Mouse (Mus musculus): ENCODE measurements around the gene Ccsap. TPM values are rescaled to one million over a fixed set of nuclear protein-coding genes. Genes with fewer than 3 reads are reported as not detected.

The Ccsap gene
- polyA plus RNA-seq, 1 experiment from 2014 or later = 4.8 TPM

DNA sequence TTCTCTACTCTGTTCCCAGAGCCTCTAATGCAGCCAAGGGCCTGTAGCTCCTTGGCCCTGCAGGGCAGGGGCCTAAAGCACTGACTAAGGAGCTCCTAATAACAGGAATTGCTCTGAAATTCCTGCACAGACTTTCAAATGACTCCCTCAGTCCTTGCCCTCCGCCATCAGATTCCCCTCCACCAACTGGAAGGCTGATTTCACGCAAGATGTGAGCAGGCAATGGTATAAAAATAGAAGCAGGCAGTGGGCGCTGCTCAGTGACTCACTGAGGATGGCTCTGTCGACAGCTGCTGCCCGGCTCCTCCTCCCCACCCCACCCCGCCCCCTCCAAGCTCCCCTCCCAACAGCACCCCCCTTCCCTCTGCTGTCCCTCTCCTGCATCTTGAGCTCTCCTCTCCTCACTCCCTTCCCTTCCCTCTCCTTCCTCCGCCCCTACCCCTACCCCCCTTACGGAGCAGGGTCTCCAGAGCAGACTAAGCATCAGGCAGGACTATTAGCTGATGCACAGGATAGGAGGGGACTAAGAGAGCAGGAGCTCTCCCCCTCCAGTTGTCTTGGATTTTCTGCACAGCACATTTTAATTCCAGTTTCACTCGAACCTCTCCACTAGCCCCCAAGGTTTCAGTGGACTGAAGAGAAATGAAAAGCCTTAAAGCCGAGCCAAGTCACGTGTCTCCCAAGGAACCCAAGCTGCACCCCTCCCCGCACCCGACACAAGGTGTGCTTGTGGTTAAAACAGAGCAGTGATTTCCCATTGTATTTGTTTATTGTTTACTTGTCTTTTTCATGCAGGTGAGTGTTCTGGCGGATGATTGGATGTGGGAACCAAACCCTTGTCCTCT, 24.9 kb upstream of the Ccsap start:
- peak overlapping the region; percentile 30 for H3K9ac ChIP-seq (ENCODE audit: low read depth, low read length)
- H3K27ac ChIP-seq (ENCODE audit: low read depth, low read length) = peak overlapping the region; percentile 86
- H3K9me3 ChIP-seq (ENCODE audit: control insufficient read depth, low read length) = no peaks in the 10 kb centered on the region
- H3K36me3 ChIP-seq (ENCODE audit: control insufficient read depth, insufficient read depth, low read length) = no peaks in the 10 kb centered on the region
- no peak overlapping the region for H3K4me3 ChIP-seq (ENCODE audit: low read length)
- H3K27me3 ChIP-seq (replicated peaks; ENCODE audit: control insufficient read depth, insufficient read depth, low read length) = peaks cover 2% of the 10 kb centered on the region; the same call in 1 of the 2 replicates
- ATAC-seq = peak; percentile 91
- peaks cover 17% of the 10 kb centered on the region for H3K4me1 ChIP-seq (ENCODE audit: control insufficient read depth, insufficient read depth, low read depth, low read length)
- H3K4me2 ChIP-seq (ENCODE audit: low read length) = peak overlapping the region; percentile 32
- 9% methylated on average over 13 of the region's 14 CpGs for WGBS

DNA sequence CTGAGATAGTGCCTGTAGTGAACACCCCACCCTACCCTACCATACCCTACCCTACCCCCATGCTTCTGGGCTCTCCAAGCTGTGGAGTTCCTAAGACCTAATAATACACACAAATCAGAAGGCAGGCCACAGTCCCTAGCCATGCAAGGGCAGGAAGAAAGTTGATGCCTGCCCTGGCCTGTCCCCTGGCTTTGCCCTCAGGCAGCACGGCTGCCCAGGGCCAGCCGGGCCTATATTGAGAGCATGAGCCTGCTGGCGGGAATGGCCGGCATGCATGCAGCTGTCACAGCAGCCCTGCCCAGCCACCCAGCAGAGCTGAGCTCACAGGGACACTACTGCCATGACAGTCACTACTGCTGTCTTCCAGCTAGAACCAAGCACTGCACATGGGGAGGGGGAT, 23.1 kb upstream of the Ccsap start:
- ATAC-seq = no peak
- no peak overlapping the region for H3K4me2 ChIP-seq (ENCODE audit: low read length)

DNA sequence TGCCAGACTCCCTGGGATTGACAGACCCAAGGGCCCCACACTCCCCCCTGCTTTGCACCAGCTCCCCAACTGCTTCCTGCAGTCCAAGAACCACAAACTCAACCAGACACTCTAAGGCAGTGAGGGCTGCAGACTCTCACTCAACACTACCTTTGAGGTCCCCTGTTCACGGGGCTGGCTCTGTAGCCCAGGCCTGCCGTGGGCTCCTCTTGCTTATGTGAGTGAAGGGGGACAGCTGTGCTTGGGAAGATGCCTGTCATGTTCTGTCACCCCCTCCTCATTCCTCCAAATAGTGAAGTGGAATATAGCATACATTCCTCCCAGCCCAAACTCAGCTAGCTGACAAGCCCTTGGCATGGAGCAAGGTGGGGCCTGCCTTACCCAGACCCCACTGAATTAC, 22.4 kb upstream of the Ccsap start:
- Histone ChIP-seq H3K4me1 (ENCODE audit: control insufficient read depth, insufficient read depth, low read depth, low read length) (peaks cover 17% of the 10 kb centered on the region), H3K4me3 (ENCODE audit: low read length) (no peak overlapping the region), H3K9me3 (ENCODE audit: control insufficient read depth, low read length) (no peaks in the 10 kb centered on the region), H3K9ac (ENCODE audit: low read depth, low read length) (no peak overlapping the region), H3K36me3 (ENCODE audit: control insufficient read depth, insufficient read depth, low read length) (no peaks in the 10 kb centered on the region), H3K4me2 (ENCODE audit: low read length) (no peak overlapping the region), H3K27me3 (replicated peaks; ENCODE audit: control insufficient read depth, insufficient read depth, low read length) (peaks cover 2% of the 10 kb centered on the region; the same call in 1 of the 2 replicates), H3K27ac (ENCODE audit: low read depth, low read length) (no peak overlapping the region)
- 97% methylated on average over 2 of the region's 2 CpGs for WGBS
- ATAC-seq = no peak

More for the DNA sequence above, 23.1 kb upstream of the Ccsap start:
- Histone ChIP-seq H3K27me3 (replicated peaks; ENCODE audit: control insufficient read depth, insufficient read depth, low read length) (peaks cover 2% of the 10 kb centered on the region; the same call in 1 of the 2 replicates), H3K4me3 (ENCODE audit: low read length) (no peak overlapping the region), H3K9me3 (ENCODE audit: control insufficient read depth, low read length) (no peaks in the 10 kb centered on the region), H3K36me3 (ENCODE audit: control insufficient read depth, insufficient read depth, low read length) (no peaks in the 10 kb centered on the region), H3K27ac (ENCODE audit: low read depth, low read length) (no peak overlapping the region), H3K9ac (ENCODE audit: low read depth, low read length) (no peak overlapping the region), H3K4me1 (ENCODE audit: control insufficient read depth, insufficient read depth, low read depth, low read length) (peaks cover 17% of the 10 kb centered on the region)
- WGBS = 88% methylated on average over 4 of the region's 4 CpGs

DNA sequence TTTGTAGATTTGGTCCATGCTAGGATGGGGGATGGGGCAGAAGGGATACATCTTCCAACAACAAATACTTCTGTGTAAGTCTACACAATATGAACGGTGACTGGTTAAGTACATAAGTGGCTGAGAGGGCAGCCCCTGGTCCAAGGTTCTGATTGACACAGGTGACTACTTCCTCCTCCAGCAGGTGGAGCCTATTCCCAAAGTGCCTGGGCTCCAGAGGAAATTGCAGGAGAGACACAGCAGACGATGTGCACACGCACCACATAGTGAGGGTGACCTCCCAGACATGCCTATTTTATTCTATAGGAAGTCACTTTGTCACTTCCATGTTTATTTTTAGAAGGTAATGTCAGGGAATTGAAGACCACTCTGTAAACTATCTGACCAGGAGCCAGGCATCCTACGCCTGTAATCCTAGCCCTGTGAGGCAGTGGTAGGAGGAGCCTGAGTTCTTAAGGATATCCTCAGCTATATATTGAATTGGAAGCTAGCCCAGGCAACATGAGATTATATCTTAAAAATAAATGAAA, 20.9 kb upstream of the Ccsap start:
- Histone ChIP-seq H3K27me3 (replicated peaks; ENCODE audit: control insufficient read depth, insufficient read depth, low read length) (no peaks in the 10 kb centered on the region), H3K4me3 (ENCODE audit: low read length) (no peak overlapping the region), H3K27ac (ENCODE audit: low read depth, low read length) (no peak overlapping the region), H3K36me3 (ENCODE audit: control insufficient read depth, insufficient read depth, low read length) (no peaks in the 10 kb centered on the region), H3K9ac (ENCODE audit: low read depth, low read length) (no peak overlapping the region), H3K4me2 (ENCODE audit: low read length) (no peak overlapping the region), H3K4me1 (ENCODE audit: control insufficient read depth, insufficient read depth, low read depth, low read length) (peaks cover 17% of the 10 kb centered on the region), H3K9me3 (ENCODE audit: control insufficient read depth, low read length) (no peaks in the 10 kb centered on the region)
- 58% methylated on average over 4 of the region's 4 CpGs for WGBS
- ATAC-seq = no peak

DNA sequence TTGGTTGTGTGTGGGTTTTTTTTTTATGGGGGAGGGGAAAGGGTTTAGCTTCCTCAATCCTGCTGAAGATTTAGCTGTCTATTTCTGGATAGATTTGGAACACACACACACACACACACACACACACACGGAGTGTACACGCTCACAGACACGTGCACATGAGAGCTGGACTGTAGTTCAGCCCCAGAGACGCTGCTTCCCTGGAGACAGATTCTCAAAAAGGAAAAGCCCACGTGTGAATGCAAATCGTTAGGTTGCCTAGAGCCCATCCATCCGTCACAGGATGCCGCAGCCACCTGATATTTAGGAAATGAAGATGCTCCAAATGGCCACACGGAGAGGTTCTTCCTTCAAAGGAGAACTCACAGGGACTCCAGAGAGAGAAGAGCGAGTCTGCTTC, 20.3 kb upstream of the Ccsap start:
- H3K36me3 ChIP-seq (ENCODE audit: control insufficient read depth, insufficient read depth, low read length) = no peaks in the 10 kb centered on the region
- no peak overlapping the region for H3K4me3 ChIP-seq (ENCODE audit: low read length)
- 60% methylated on average over 10 of the region's 10 CpGs for WGBS
- H3K4me1 ChIP-seq (ENCODE audit: control insufficient read depth, insufficient read depth, low read depth, low read length) = peaks cover 16% of the 10 kb centered on the region
- H3K4me2 ChIP-seq (ENCODE audit: low read length) = no peak overlapping the region
- no peaks in the 10 kb centered on the region for H3K9me3 ChIP-seq (ENCODE audit: control insufficient read depth, low read length)
- H3K9ac ChIP-seq (ENCODE audit: low read depth, low read length) = no peak overlapping the region; the same call in 1 of the 2 replicates
- no peaks in the 10 kb centered on the region for H3K27me3 ChIP-seq (replicated peaks; ENCODE audit: control insufficient read depth, insufficient read depth, low read length)
- H3K27ac ChIP-seq (ENCODE audit: low read depth, low read length) = no peak overlapping the region
- no peak for ATAC-seq

DNA sequence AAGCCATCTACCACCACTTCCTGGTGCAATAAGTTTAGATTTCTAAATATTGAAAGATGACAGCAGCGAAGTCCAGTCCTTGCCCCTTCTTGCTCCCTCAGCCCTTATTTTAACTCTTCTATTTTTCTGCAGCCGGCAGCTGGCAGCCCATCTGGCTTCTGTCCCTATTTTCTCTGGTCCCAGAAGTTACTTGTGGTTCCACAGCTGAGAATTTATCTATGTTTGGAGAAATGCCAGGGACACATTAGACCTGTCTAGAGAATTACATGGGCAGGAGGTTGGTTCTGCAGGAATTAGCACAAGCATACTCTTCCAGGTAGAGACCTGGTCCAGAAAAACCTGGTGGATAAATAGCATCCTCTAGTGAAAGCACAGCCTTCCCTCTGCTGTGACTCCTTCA, 17.9 kb upstream of the Ccsap start:
- Histone ChIP-seq H3K36me3 (ENCODE audit: control insufficient read depth, insufficient read depth, low read length) (no peaks in the 10 kb centered on the region), H3K9me3 (ENCODE audit: control insufficient read depth, low read length) (no peaks in the 10 kb centered on the region), H3K4me1 (ENCODE audit: control insufficient read depth, insufficient read depth, low read depth, low read length) (no peaks in the 10 kb centered on the region), H3K4me3 (ENCODE audit: low read length) (no peak overlapping the region), H3K27ac (ENCODE audit: low read depth, low read length) (no peak overlapping the region), H3K9ac (ENCODE audit: low read depth, low read length) (no peak overlapping the region), H3K4me2 (ENCODE audit: low read length) (no peak overlapping the region), H3K27me3 (replicated peaks; ENCODE audit: control insufficient read depth, insufficient read depth, low read length) (no peaks in the 10 kb centered on the region)
- 69% methylated on average over 2 of the region's 2 CpGs for WGBS
- no peak for ATAC-seq

DNA sequence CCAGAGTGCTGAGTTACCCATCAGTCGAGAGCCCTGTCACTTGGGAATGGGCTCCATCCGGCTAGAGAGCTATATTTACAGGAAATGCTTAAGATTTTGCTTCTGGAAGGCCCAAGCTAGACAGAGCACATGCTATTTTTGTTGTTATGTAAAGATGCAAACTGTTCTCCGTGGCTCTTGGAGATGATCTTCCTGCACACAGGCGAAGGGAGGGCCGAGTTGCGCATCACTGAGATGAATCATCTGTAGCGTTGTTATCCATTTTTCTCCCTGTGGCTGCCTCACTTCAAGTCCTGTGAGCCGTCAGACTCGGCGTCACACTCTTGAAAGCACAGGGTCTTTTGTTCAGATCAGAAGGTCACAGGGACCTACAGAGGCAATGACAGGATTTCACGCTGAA, 14.3 kb upstream of the Ccsap start:
- H3K27ac ChIP-seq (ENCODE audit: low read depth, low read length) = no peak overlapping the region
- no peak overlapping the region for H3K9ac ChIP-seq (ENCODE audit: low read depth, low read length)
- H3K4me2 ChIP-seq (ENCODE audit: low read length) = no peak overlapping the region
- no peaks in the 10 kb centered on the region for H3K9me3 ChIP-seq (ENCODE audit: control insufficient read depth, low read length)
- H3K4me3 ChIP-seq (ENCODE audit: low read length) = no peak overlapping the region
- ATAC-seq = no peak
- WGBS = 83% methylated on average over 11 of the region's 11 CpGs
- no peaks in the 10 kb centered on the region for H3K36me3 ChIP-seq (ENCODE audit: control insufficient read depth, insufficient read depth, low read length)
- H3K27me3 ChIP-seq (replicated peaks; ENCODE audit: control insufficient read depth, insufficient read depth, low read length) = no peaks in the 10 kb centered on the region
- no peaks in the 10 kb centered on the region for H3K4me1 ChIP-seq (ENCODE audit: control insufficient read depth, insufficient read depth, low read depth, low read length)

DNA sequence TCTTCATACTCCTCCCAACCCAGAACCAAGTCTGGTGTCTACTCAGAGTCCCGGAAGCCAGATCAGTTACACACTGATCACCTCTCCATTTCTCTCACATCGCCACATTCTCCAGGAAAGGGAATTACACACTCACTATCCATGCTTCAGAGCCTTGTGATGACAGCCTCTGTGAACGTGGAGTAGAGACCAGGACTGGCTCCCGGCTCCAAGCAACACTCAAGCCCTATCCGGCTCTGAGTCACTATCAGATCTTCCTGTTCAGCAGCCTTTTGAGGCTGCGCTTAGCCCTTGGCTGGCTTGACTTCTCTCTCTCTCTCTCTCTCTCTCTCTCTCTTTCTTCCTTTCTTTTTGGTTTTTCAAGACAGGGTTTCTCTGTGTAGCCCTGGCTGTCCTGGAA, 13.4 kb upstream of the Ccsap start:
- no peaks in the 10 kb centered on the region for H3K4me1 ChIP-seq (ENCODE audit: control insufficient read depth, insufficient read depth, low read depth, low read length)
- no peak for ATAC-seq
- H3K9ac ChIP-seq (ENCODE audit: low read depth, low read length) = no peak overlapping the region
- WGBS = 86% methylated on average over 6 of the region's 6 CpGs
- no peaks in the 10 kb centered on the region for H3K36me3 ChIP-seq (ENCODE audit: control insufficient read depth, insufficient read depth, low read length)
- H3K27me3 ChIP-seq (replicated peaks; ENCODE audit: control insufficient read depth, insufficient read depth, low read length) = no peaks in the 10 kb centered on the region
- no peak overlapping the region for H3K4me2 ChIP-seq (ENCODE audit: low read length)
- no peak overlapping the region for H3K4me3 ChIP-seq (ENCODE audit: low read length)
- no peak overlapping the region for H3K27ac ChIP-seq (ENCODE audit: low read depth, low read length)
- H3K9me3 ChIP-seq (ENCODE audit: control insufficient read depth, low read length) = no peaks in the 10 kb centered on the region

DNA sequence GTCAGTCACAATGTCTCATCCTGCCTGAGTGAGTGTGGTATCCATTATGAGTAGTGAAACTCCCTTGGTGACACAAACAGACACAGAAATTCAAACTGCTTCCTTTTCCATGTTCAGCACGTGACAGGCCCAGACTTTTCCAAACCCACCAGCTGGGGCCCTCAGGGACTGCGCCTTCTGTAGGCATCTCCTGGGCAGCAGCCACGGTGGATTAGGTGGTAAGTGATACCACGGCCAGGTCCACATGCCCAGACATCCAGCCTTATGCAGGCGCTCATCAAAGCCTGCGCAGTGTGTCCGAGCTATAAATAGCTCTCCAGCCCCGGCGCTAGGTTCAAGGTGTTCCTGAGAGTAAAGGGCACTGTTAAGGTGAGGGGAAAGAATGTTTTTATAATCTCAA, 12.0 kb upstream of the Ccsap start:
- no peaks in the 10 kb centered on the region for H3K36me3 ChIP-seq (ENCODE audit: control insufficient read depth, insufficient read depth, low read length)
- WGBS = 76% methylated on average over 9 of the region's 9 CpGs
- no peak overlapping the region for H3K9ac ChIP-seq (ENCODE audit: low read depth, low read length)
- no peaks in the 10 kb centered on the region for H3K9me3 ChIP-seq (ENCODE audit: control insufficient read depth, low read length)
- H3K27ac ChIP-seq (ENCODE audit: low read depth, low read length) = no peak overlapping the region
- no peaks in the 10 kb centered on the region for H3K4me1 ChIP-seq (ENCODE audit: control insufficient read depth, insufficient read depth, low read depth, low read length)
- H3K27me3 ChIP-seq (replicated peaks; ENCODE audit: control insufficient read depth, insufficient read depth, low read length) = no peaks in the 10 kb centered on the region
- no peak overlapping the region for H3K4me2 ChIP-seq (ENCODE audit: low read length)
- H3K4me3 ChIP-seq (ENCODE audit: low read length) = no peak overlapping the region
- no peak for ATAC-seq
